Comparison of ENCODE assay signal across 8 mouse cellular contexts in the genomic region with DNA sequence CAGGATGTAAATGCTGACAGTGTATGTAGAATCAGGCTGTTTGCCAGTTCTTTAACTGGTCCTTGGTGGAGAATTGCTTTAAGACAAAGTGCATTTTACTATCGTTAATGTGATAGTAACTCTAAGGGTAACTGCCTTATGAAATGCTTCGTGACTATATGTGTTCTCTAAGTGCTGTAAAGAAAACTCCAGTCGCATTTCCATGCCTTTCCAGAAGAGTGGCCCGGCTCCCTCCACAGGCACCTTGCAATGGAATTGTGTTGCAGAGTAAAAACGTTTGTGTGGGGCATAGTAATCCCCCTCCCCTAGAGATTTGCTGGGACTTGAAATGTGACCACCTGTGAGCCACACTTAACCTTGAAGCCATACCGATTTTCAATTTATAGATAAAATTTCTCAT. TPM values are rescaled to one million over a fixed set of nuclear protein-coding genes. Genes with fewer than 3 reads are reported as not detected.
DNase-seq lines count a peak whose midpoint lies in the region; ATAC-seq and TF ChIP-seq lines count a peak whose summit lies in the region.

No protein-coding gene starts in this region.

- no peak for TF ChIP-seq POLR2A in heart, adult 2 months (IDR thresholded peaks at IDR 0.05; ENCODE audit: insufficient read depth, low read depth, low read length)
- TF ChIP-seq POLR2A in limb, embryonic 14.5 days (IDR thresholded peaks at IDR 0.05; ENCODE audit: borderline replicate concordance, extremely low read depth, insufficient read depth, insufficient read length): no peak

- TF ChIP-seq CTCF in heart, adult 2 months (IDR thresholded peaks at IDR 0.05): no peak

- H3K9ac ChIP-seq in heart, adult 2 months (ENCODE audit: low read depth, low read length): peak overlapping the region; percentile 56
- H3K9ac ChIP-seq in limb, embryonic 14.5 days (ENCODE audit: low read depth, low read length, severe bottlenecking): peak overlapping the region; percentile 62

- intact Hi-C loops in heart, adult 2 months (cut with DNase I): loop anchor here (10.0 kb wide), 1 partner anchor 1741 kb away; a partner anchor contains a TSS

- TF ChIP-seq EP300 in heart, adult 2 months (IDR thresholded peaks at IDR 0.05; ENCODE audit: insufficient read depth, low read depth, low read length): no peak

- no peaks in the 10 kb centered on the region for H3K9me3 ChIP-seq in limb, embryonic 14.5 days (ENCODE audit: control insufficient read depth, low read length)

- peak in 1 of 2 experiments; percentile 34 for DNase-seq in heart, adult 2 months
- DNase-seq in heart, adult 8-10 months (ENCODE audit: low spot score): no peak
- peak; percentile 15 for DNase-seq in right cerebral cortex, postnatal 14 days
- DNase-seq in right cerebral cortex, postnatal 4 days: no peak
- no peak for DNase-seq in limb, embryonic 14.5 days (ENCODE audit: low spot score)
- no peak for DNase-seq in gastrocnemius, postnatal 10 days

- no peaks in the 10 kb centered on the region for H3K27me3 ChIP-seq in heart, adult 2 months (ENCODE audit: control insufficient read depth, insufficient read depth, low read length)
- H3K27me3 ChIP-seq in limb, embryonic 14.5 days (ENCODE audit: control insufficient read depth, insufficient read depth, low read length): no peaks in the 10 kb centered on the region

- H3K79me2 ChIP-seq in heart, adult 2 months (replicated peaks; ENCODE audit: control insufficient read depth, insufficient read depth, low read length): peaks cover 3% of the 10 kb centered on the region

- peaks cover 12% of the 10 kb centered on the region for H3K36me3 ChIP-seq in heart, adult 2 months (ENCODE audit: control insufficient read depth, insufficient read depth, low read length)
- no peaks in the 10 kb centered on the region for H3K36me3 ChIP-seq in limb, embryonic 14.5 days (ENCODE audit: control insufficient read depth, insufficient read depth, low read length)

- H3K4me1 ChIP-seq in heart, adult 2 months (ENCODE audit: control insufficient read depth, insufficient read depth, low read length): peaks cover 9% of the 10 kb centered on the region
- H3K4me1 ChIP-seq in limb, embryonic 14.5 days (ENCODE audit: control insufficient read depth, insufficient read depth, low read length): 0 out of 2 replicates have a peak, but pooled peaks cover 3% of the 10 kb centered on the region

- H3K4me2 ChIP-seq in limb, embryonic 14.5 days (replicated peaks; ENCODE audit: low read depth, low read length, severe bottlenecking): peak overlapping the region; percentile 70

- H3K27ac ChIP-seq in heart, adult 2 months: peak overlapping the region; percentile 95
- H3K27ac ChIP-seq in limb, embryonic 14.5 days (replicated peaks; ENCODE audit: low read depth, low read length): no peak overlapping the region

- no peak for ATAC-seq in limb, embryonic 14.5 days (ENCODE audit: low FRiP score, low read depth)
- ATAC-seq in inflammation-experienced regulatory T-cells, adult 6 months: no peak
- no peak for ATAC-seq in erythroblast, adult 5-6 weeks (replicated peaks; ENCODE audit: low FRiP score, poor library complexity, severe bottlenecking)

- WGBS in heart, adult 2 months: 9% methylated on average over 6 of the region's 6 CpGs
- WGBS in limb, embryonic 14.5 days: 30% methylated on average over 6 of the region's 6 CpGs

- H3K4me3 ChIP-seq in heart, adult 2 months: peak overlapping the region; percentile 75
- H3K4me3 ChIP-seq in limb, embryonic 14.5 days (replicated peaks; ENCODE audit: low read length): peak overlapping the region; percentile 60

RNA-seq across cellular contexts. Expression of a gene that starts 22.2 kb away (rescaled TPM):
- total RNA-seq in heart, adult 2 months (2021): 10 to 100 TPM; 56.5 to 74.1 TPM
- 35.5 and 50.7 TPM in 2 replicates for polyA plus RNA-seq in heart, adult 2 months (2012; rRNA removed)
- 10 to 100 TPM; 55.8 to 86.8 (median 66.9) TPM for total RNA-seq in heart, adult 8-10 months (2022)
- polyA plus RNA-seq in limb, embryonic 14.5 days (2012; rRNA removed): 50.0 and 59.3 TPM in 2 replicates
- 137 and 158 TPM in 2 replicates for polyA plus RNA-seq in limb, embryonic 14.5 days (2014; fragmentation: Nextera tagmentation; extraction: Ambion mirVana)
- 1 to 10 TPM in 2 of 3 experiments, under 1 TPM in 1; 0.60 to 6.2 (median 4.6) TPM for polyA plus RNA-seq in inflammation-experienced regulatory T-cells, adult 6 months (2017; shearing (Covaris generic))
- 100 to 1,000 TPM; 442 to 475 TPM for total RNA-seq in gastrocnemius, postnatal 10 days (2021)
- 12.7 and 24.4 TPM in 2 replicates for total RNA-seq in erythroblast, adult 5-6 weeks (2015; ENCODE audit: low replicate concordance)
- 7.5 and 14.1 TPM in 2 replicates for total RNA-seq in erythroblast, adult 5-6 weeks (2017; ENCODE audit: low replicate concordance)

Comparison
In these comparisons a context has a peak if more than half of its experiments do, and no peak if none do; other contexts are left out.
1. RNA of a gene that starts 22.2 kb away (total RNA-seq): 442 to 475 TPM in gastrocnemius, postnatal 10 days; 56.5 to 74.1 TPM in heart, adult 2 months, 55.8 to 86.8 TPM in heart, adult 8-10 months and 7.5 to 24.4 TPM in erythroblast, adult 5-6 weeks; every median in the first group is over 4 times any median in the second.